Mouse (Mus musculus): ENCODE measurements around the gene Ttll6. TPM values are rescaled to one million over a fixed set of nuclear protein-coding genes. Genes with fewer than 3 reads are reported as not detected.
A peak's percentile ranks its signal among the peaks of the same experiment; 100 is the strongest.

Ttll6 gene
- polyA plus RNA-seq, 1 experiment: not detected

DNA sequence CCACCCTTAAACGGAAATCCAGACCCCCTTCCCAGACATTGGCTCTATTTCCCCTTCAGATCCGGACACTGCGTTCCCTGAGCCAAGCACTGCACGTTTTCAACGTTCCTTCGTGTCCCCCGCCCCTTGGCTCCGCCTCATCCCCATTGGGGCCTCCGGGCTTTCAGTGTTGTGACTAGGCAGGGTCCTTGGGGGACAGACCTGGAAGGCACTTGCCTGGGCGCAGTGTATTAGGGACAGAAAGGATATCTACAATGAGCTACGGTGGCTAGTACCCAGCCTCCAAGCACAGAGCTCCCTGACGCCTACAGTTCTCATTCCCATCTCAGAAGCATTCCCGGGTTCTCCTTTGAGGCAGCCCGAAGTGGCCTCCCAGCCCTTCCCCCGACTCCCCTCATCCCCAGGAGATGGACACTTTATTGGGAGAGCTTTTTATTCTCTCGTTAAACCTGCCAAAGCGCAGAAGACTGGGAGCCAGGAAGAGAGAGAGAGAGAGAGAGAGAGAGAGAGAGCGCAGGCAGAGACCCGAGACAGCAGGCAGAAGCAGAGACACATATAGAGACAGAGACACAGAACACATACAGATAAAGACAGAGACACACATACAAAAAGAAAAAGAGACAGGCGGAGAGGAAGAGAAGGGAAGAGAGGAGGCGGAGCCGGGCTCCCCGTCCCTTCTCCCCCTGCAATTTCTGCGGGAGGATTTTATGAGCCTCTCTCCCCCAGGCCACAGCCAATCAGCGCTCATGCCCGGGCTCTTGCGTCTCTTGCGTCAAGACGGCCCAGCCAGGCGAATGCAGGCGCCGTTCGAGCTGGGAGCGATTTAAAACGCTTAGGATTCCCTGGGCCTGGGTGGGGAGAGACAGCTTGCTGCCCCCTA, 60.2 kb downstream of the Ttll6 start, which contains the start of gene Hoxb13:
Hoxb13 (plus strand) TSS at position 796 of the 880 bp plus-strand sequence.
- no peak for DNase-seq (ENCODE audit: low read depth in 1 of 2, low spot score in 2 of 2)
- TF ChIP-seq CTCF (IDR thresholded peaks at IDR 0.05; ENCODE audit: extremely low read depth, insufficient read depth, insufficient read length, insufficient replicate concordance) (no peak), POLR2A (IDR thresholded peaks at IDR 0.05; ENCODE audit: low read depth, low read length) (no peak)
- no peak within 1 kb of the TSS for H3K4me3 ChIP-seq (ENCODE audit: extremely low read depth, insufficient read depth, insufficient read length)
- no peaks in the 10 kb centered on the region for H3K36me3 ChIP-seq (ENCODE audit: control insufficient read depth, insufficient read depth, low read length)
- no peak within 1 kb of the TSS for H3K27ac ChIP-seq (ENCODE audit: insufficient read depth, low read length)
- no peaks in the 10 kb centered on the region for H3K4me1 ChIP-seq (ENCODE audit: control insufficient read depth, insufficient read depth, insufficient read length)
- WGBS: 5% methylated on average over 35 of the region's 35 CpGs
- H3K27me3 ChIP-seq (ENCODE audit: control insufficient read depth, insufficient read depth, low read length): peaks cover 32% of the 10 kb centered on the region

DNA sequence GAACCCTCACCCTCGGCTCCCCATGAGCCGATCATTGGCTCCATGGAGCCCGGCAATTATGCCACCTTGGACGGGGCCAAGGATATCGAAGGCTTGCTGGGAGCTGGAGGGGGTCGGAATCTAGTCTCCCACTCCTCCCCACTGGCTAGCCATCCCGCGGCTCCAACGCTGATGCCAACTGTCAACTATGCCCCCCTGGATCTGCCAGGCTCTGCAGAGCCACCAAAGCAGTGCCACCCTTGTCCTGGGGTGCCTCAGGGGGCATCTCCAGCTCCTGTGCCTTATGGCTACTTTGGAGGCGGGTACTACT, 60.8 kb downstream of the Ttll6 start:
- H3K4me1 ChIP-seq (ENCODE audit: control insufficient read depth, insufficient read depth, insufficient read length): no peaks in the 10 kb centered on the region
- H3K36me3 ChIP-seq (ENCODE audit: control insufficient read depth, insufficient read depth, low read length): no peaks in the 10 kb centered on the region
- no peak overlapping the region for H3K27ac ChIP-seq (ENCODE audit: insufficient read depth, low read length)
- 7% methylated on average over 10 of the region's 10 CpGs for WGBS
- no peak overlapping the region for H3K4me3 ChIP-seq (ENCODE audit: extremely low read depth, insufficient read depth, insufficient read length)
- peaks cover 34% of the 10 kb centered on the region for H3K27me3 ChIP-seq (ENCODE audit: control insufficient read depth, insufficient read depth, low read length)
- TF ChIP-seq POLR2A (IDR thresholded peaks at IDR 0.05; ENCODE audit: low read depth, low read length) (no peak), CTCF (IDR thresholded peaks at IDR 0.05; ENCODE audit: extremely low read depth, insufficient read depth, insufficient read length, insufficient replicate concordance) (no peak)
- no peak for DNase-seq (ENCODE audit: low read depth in 1 of 2, low spot score in 2 of 2)

DNA sequence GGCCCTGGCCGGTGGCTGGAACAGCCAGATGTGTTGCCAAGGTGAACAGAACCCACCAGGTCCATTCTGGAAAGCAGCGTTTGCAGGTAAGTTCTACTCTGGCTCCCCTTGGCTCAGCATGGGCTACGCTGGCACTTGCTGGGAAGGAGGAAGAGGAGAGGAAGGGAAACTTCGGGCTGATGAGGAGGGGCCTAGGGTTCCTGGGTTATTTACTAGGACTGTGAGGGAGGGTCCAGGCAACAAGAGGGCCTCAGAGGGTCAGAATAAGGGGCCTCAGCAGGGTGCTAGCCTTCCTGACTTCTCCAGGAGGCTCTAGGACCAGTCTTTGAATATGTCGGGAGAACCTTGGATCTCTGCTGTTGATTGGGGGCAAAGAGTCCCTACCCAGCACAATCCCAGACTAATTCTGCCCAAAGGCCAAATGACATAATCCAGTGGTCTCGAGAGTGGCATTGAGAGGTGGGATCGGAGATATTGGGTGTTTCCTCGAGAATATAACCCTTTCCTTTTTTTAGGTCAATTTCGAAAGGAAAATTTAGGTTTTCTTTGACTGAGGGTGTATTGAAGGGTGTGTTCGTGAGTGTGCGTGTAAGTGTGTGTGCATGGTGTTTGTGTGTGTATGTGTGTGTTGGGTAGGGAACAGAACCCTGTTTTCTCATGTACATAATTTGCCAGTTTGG, 61.5 kb downstream of the Ttll6 start:
- Histone ChIP-seq H3K27me3 (ENCODE audit: control insufficient read depth, insufficient read depth, low read length) (peaks cover 38% of the 10 kb centered on the region), H3K36me3 (ENCODE audit: control insufficient read depth, insufficient read depth, low read length) (no peaks in the 10 kb centered on the region), H3K4me3 (ENCODE audit: extremely low read depth, insufficient read depth, insufficient read length) (no peak overlapping the region), H3K27ac (ENCODE audit: insufficient read depth, low read length) (no peak overlapping the region), H3K4me1 (ENCODE audit: control insufficient read depth, insufficient read depth, insufficient read length) (no peaks in the 10 kb centered on the region)
- 15% methylated on average over 11 of the region's 11 CpGs for WGBS
- no peak for DNase-seq (ENCODE audit: low read depth in 1 of 2, low spot score in 2 of 2)
- TF ChIP-seq POLR2A (IDR thresholded peaks at IDR 0.05; ENCODE audit: low read depth, low read length): no peak
- TF ChIP-seq CTCF (IDR thresholded peaks at IDR 0.05; ENCODE audit: extremely low read depth, insufficient read depth, insufficient read length, insufficient replicate concordance): no peak

DNA sequence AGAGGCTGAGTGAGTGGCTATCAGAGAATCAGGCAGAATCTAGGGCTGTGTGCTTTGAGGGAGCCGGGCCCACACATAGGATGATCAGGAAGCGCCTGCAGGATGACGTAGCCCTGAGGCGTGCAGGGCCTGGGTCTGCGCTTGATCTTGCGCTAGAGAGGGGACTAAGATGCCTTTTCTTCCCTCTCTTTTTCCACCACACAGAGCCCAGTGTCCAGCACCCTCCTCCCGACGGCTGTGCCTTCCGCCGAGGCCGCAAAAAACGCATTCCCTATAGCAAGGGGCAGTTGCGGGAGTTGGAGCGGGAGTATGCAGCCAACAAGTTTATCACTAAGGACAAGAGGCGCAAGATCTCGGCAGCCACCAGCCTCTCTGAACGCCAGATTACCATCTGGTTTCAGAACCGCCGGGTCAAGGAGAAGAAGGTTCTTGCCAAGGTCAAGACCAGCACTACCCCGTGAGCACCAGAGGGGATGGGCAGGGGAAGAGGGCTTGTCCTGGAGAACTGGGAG, 62.2 kb downstream of the Ttll6 start:
- H3K4me3 ChIP-seq (ENCODE audit: extremely low read depth, insufficient read depth, insufficient read length): no peak overlapping the region
- 11% methylated on average over 20 of the region's 20 CpGs for WGBS
- DNase-seq (ENCODE audit: low read depth in 1 of 2, low spot score in 2 of 2): no peak
- no peaks in the 10 kb centered on the region for H3K36me3 ChIP-seq (ENCODE audit: control insufficient read depth, insufficient read depth, low read length)
- no peak overlapping the region for H3K27ac ChIP-seq (ENCODE audit: insufficient read depth, low read length)
- H3K4me1 ChIP-seq (ENCODE audit: control insufficient read depth, insufficient read depth, insufficient read length): no peaks in the 10 kb centered on the region
- no peak for TF ChIP-seq POLR2A (IDR thresholded peaks at IDR 0.05; ENCODE audit: low read depth, low read length)
- no peak for TF ChIP-seq CTCF (IDR thresholded peaks at IDR 0.05; ENCODE audit: extremely low read depth, insufficient read depth, insufficient read length, insufficient replicate concordance)
- H3K27me3 ChIP-seq (ENCODE audit: control insufficient read depth, insufficient read depth, low read length): peaks cover 41% of the 10 kb centered on the region

DNA sequence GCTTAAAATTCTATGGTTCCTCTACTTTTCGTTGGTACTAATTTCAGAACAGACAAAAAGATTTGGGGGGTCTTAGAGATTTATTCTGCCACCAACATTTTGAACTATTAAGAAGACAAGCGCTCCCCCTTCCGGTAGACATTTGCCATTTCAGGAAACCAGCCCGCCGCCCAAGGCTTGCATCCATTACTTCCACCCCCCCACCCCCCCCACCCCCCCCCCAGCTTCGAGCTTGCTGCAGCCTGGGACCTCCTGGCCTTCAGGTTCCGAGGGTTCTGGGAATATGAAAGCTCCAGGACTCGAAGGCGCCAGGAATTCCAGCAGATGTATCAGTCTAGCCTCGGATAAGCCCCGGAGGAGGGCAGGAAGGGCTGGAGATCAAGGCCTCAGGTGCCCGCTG, 65.1 kb downstream of the Ttll6 start:
- TF ChIP-seq CTCF (IDR thresholded peaks at IDR 0.05; ENCODE audit: extremely low read depth, insufficient read depth, insufficient read length, insufficient replicate concordance) (0 out of 2 replicates have a peak, but pooled peaks have one; percentile 10), POLR2A (IDR thresholded peaks at IDR 0.05; ENCODE audit: low read depth, low read length) (no peak)
- H3K36me3 ChIP-seq (ENCODE audit: control insufficient read depth, insufficient read depth, low read length): no peaks in the 10 kb centered on the region
- H3K4me3 ChIP-seq (ENCODE audit: extremely low read depth, insufficient read depth, insufficient read length): no peak overlapping the region
- peaks cover 50% of the 10 kb centered on the region for H3K27me3 ChIP-seq (ENCODE audit: control insufficient read depth, insufficient read depth, low read length)
- no peak for DNase-seq (ENCODE audit: low read depth in 1 of 2, low spot score in 2 of 2)
- H3K27ac ChIP-seq (ENCODE audit: insufficient read depth, low read length): no peak overlapping the region
- H3K4me1 ChIP-seq (ENCODE audit: control insufficient read depth, insufficient read depth, insufficient read length): no peaks in the 10 kb centered on the region
- under 1% methylated on average over 12 of the region's 12 CpGs for WGBS

DNA sequence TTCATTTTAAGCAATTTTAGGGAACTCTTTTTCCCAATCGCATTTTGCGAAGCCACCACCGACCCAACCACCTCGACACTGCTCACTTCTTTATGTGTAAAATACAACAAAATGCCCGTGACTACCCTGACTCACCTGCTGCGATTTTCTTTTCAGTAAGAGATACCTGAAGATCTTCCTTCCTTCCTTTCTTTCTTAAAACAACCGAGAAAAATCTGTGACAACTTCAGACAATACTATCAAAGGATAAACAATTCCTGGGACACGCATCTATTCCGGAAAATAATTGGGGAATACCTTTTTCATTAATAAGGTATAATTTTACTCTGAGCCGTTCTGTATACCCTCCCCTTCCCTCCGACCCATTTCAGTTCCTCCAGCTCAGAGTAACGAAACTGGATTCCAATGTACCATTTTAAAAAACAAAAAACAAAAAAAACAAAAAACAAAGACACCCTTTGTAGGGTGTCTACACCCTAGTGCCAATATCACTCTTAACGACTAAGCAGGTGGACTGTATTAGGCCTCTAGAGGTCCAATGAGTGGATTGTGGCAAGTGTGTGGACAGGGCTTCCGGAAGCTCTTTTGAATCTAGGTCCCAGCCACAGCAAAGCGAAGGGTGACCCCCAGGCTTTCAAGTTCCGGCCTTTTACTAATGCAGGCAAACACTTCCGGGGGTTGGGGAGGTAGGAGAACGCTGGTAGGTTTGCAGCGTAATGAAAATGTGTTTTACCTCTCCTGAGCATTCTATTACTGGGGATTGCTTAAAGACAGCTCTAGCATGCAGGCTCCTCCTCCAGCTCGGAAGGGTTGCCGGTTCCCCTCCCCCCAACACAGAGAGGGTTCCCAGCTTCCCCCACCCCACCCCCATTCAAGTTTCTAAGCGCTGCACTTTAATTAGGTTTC, 65.8 kb downstream of the Ttll6 start:
- Histone ChIP-seq H3K27ac (ENCODE audit: insufficient read depth, low read length) (no peak overlapping the region), H3K4me1 (ENCODE audit: control insufficient read depth, insufficient read depth, insufficient read length) (no peaks in the 10 kb centered on the region), H3K27me3 (ENCODE audit: control insufficient read depth, insufficient read depth, low read length) (peaks cover 52% of the 10 kb centered on the region), H3K36me3 (ENCODE audit: control insufficient read depth, insufficient read depth, low read length) (no peaks in the 10 kb centered on the region), H3K4me3 (ENCODE audit: extremely low read depth, insufficient read depth, insufficient read length) (no peak overlapping the region)
- WGBS: 5% methylated on average over 22 of the region's 22 CpGs
- no peak for TF ChIP-seq CTCF (IDR thresholded peaks at IDR 0.05; ENCODE audit: extremely low read depth, insufficient read depth, insufficient read length, insufficient replicate concordance)
- no peak for TF ChIP-seq POLR2A (IDR thresholded peaks at IDR 0.05; ENCODE audit: low read depth, low read length)
- no peak for DNase-seq (ENCODE audit: low read depth in 1 of 2, low spot score in 2 of 2)

All from spleen, adult 2 months (tissue).